Mouse (Mus musculus) spleen, postnatal 14 days (tissue): ENCODE measurements around the gene Vangl1.

ENCODE experiments used
- DNase-seq, 2 experiments: peaks; one replicate each; pipeline ENCODE4 v3.0.0; 2021 to 2022; ENCODE audit warnings: low spot score in 2 of 2

The Vangl1 gene

GRCm38 (mm10) chr3:102143536-102143935 is 61.0 kb downstream of the Vangl1 start:
- no peak for DNase-seq

- no peak for DNase-seq
Observed at GRCm38 (mm10) chr3:102142947-102143346, 61.5 kb downstream of the Vangl1 start.

GRCm38 (mm10) chr3:102141893-102142292 is 62.6 kb downstream of the Vangl1 start:
- DNase-seq = no peak

GRCm38 (mm10) chr3:102141451-102141850 is 63.0 kb downstream of the Vangl1 start:
- no peak for DNase-seq

GRCm38 (mm10) chr3:102140606-102141005 is 63.9 kb downstream of the Vangl1 start:
- DNase-seq = no peak

GRCm38 (mm10) chr3:102138899-102139298 is 65.6 kb downstream of the Vangl1 start:
- DNase-seq = no peak

GRCm38 (mm10) chr3:102137158-102137557 is 67.3 kb downstream of the Vangl1 start:
- DNase-seq = no peak

GRCm38 (mm10) chr3:102135389-102136113 is 68.9 kb downstream of the Vangl1 start:
- DNase-seq = no peak

GRCm38 (mm10) chr3:102131627-102132324 is 72.7 kb downstream of the Vangl1 start:
- DNase-seq = no peak

GRCm38 (mm10) chr3:102130478-102130877 is 74.0 kb downstream of the Vangl1 start:
- DNase-seq = no peak

GRCm38 (mm10) chr3:102128242-102128641 is 76.3 kb downstream of the Vangl1 start:
- DNase-seq = no peak

- no peak for DNase-seq
Observed at GRCm38 (mm10) chr3:102127114-102127513, 77.4 kb downstream of the Vangl1 start.

GRCm38 (mm10) chr3:102125546-102125945 is 78.9 kb downstream of the Vangl1 start:
- no peak for DNase-seq

GRCm38 (mm10) chr3:102123654-102124053 is 80.8 kb downstream of the Vangl1 start:
- DNase-seq = no peak

- no peak for DNase-seq
Observed at GRCm38 (mm10) chr3:102122046-102122445, 82.4 kb downstream of the Vangl1 start.

GRCm38 (mm10) chr3:102120947-102121346 is 83.5 kb downstream of the Vangl1 start:
- peak in 1 of 2 experiments; percentile 16 for DNase-seq

GRCm38 (mm10) chr3:102111979-102112599 is 92.4 kb downstream of the Vangl1 start:
- no peak for DNase-seq

- no peak for DNase-seq
Observed at GRCm38 (mm10) chr3:102108201-102108600, 96.3 kb downstream of the Vangl1 start.

GRCm38 (mm10) chr3:102103811-102104565 is 100.5 kb downstream of the Vangl1 start:
- no peak for DNase-seq
